Mouse (Mus musculus) MN1 (cell line): ENCODE measurements around the gene Polm.

ENCODE experiments used
- DNase-seq: peaks from one replicate; pipeline ENCODE4 v3.0.0-alpha.2; 2016; ENCODE audit warnings: low spot score

The Polm gene

GRCm38 (mm10) chr11:5803551-5803981 is 34.2 kb downstream of the Polm start, which contains the start of gene Pgam2:
TSS of gene Pgam2 (minus strand) at chr11:5803733.
- no peak for DNase-seq

GRCm38 (mm10) chr11:5802457-5803217 is 35.2 kb downstream of the Polm start:
- DNase-seq = no peak

GRCm38 (mm10) chr11:5802005-5802404 is 35.8 kb downstream of the Polm start:
- DNase-seq = no peak

- DNase-seq = no peak
These were observed 36.3 kb downstream of the Polm start for GRCm38 (mm10) chr11:5801511-5801910.

- DNase-seq = no peak
These were observed 38.0 kb downstream of the Polm start for GRCm38 (mm10) chr11:5799621-5800490.

GRCm38 (mm10) chr11:5797928-5798327 is 39.9 kb downstream of the Polm start:
- no peak for DNase-seq

GRCm38 (mm10) chr11:5797371-5797770 is 40.4 kb downstream of the Polm start:
- DNase-seq = no peak

- no peak for DNase-seq
These were observed 40.9 kb downstream of the Polm start for GRCm38 (mm10) chr11:5796939-5797338.

GRCm38 (mm10) chr11:5795706-5796105 is 42.1 kb downstream of the Polm start:
- DNase-seq = peak; percentile 95

- DNase-seq = peak; percentile 81
These were observed 42.5 kb downstream of the Polm start for GRCm38 (mm10) chr11:5795290-5795689.

- DNase-seq = no peak
These were observed 47.4 kb downstream of the Polm start for GRCm38 (mm10) chr11:5790431-5790830.

- DNase-seq = no peak
These were observed 48.0 kb downstream of the Polm start for GRCm38 (mm10) chr11:5789754-5790333.

GRCm38 (mm10) chr11:5789071-5789753 is 48.6 kb downstream of the Polm start:
- no peak for DNase-seq

- DNase-seq = peak; percentile 99
These were observed 49.5 kb downstream of the Polm start, which contains the start of gene Dbnl for GRCm38 (mm10) chr11:5788056-5789014. TSS of gene Dbnl (plus strand) at chr11:5788488.

- DNase-seq = no peak
These were observed 50.2 kb downstream of the Polm start for GRCm38 (mm10) chr11:5787671-5788055.

- no peak for DNase-seq
These were observed 52.1 kb downstream of the Polm start for GRCm38 (mm10) chr11:5785732-5786131.

- DNase-seq = peak; percentile 53
These were observed 55.4 kb downstream of the Polm start for GRCm38 (mm10) chr11:5782199-5782944.

GRCm38 (mm10) chr11:5780035-5780499 is 57.7 kb downstream of the Polm start:
- DNase-seq = peak; percentile 65

- DNase-seq = no peak
These were observed 59.3 kb downstream of the Polm start for GRCm38 (mm10) chr11:5778481-5778880.
